Mouse (Mus musculus) testis, postnatal 10 days (tissue): ENCODE results near the gene Cacna2d3.

Source experiments
- DNase-seq: peaks from one replicate; pipeline ENCODE4 v3.0.0; 2021; ENCODE audit warnings: low spot score

Gene Cacna2d3

GRCm38 (mm10) chr14:29144184-29144583, 577.5 kb downstream of the Cacna2d3 start:
- no peak for DNase-seq

- no peak for DNase-seq
These were observed 584.0 kb downstream of the Cacna2d3 start for GRCm38 (mm10) chr14:29137614-29138013.

- DNase-seq, result no peak
These were observed 584.6 kb downstream of the Cacna2d3 start for GRCm38 (mm10) chr14:29137006-29137579.

GRCm38 (mm10) chr14:29134901-29135300, 586.8 kb downstream of the Cacna2d3 start:
- no peak for DNase-seq

- no peak for DNase-seq
These were observed 591.2 kb downstream of the Cacna2d3 start for GRCm38 (mm10) chr14:29130511-29130910.

DNA sequence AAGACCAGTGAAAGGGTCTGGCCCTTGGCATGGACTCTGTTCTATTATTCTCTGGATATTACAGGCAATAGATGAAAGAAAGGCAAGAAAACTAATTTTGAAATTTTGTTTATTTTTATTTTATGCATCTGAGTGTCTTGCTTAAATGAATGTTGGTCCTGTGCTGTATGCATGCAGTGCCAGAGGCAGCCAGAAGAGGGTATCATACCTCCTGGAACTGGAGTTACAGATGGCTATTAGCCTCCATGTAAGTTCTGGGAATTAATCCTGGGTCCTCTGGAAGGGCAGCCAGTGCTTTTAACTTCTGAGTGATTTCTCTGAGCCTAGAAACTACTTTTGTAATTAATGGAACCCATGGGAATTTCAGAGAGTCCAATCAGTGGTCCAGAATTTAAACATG, 597.8 kb downstream of the Cacna2d3 start:
- DNase-seq, result no peak

DNA sequence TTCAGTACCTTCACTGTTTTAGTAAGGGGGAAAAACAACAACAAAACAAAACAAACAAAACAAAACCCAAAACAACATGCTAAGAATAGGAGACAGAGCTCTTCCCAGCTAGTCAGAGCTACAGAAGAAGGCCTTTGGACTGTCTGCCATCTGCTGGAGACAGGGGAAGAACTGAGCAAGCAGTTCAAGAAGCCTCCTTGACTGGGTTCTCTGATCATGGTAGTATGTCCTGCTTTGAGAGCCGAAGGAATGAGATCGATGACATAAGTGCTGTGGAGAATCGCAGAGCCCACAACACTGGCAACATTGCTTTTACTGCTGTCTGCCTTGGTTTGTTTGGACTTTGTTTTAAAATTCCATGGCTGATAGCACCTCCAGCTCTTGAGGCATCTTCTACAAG, 598.9 kb downstream of the Cacna2d3 start:
- no peak for DNase-seq

DNA sequence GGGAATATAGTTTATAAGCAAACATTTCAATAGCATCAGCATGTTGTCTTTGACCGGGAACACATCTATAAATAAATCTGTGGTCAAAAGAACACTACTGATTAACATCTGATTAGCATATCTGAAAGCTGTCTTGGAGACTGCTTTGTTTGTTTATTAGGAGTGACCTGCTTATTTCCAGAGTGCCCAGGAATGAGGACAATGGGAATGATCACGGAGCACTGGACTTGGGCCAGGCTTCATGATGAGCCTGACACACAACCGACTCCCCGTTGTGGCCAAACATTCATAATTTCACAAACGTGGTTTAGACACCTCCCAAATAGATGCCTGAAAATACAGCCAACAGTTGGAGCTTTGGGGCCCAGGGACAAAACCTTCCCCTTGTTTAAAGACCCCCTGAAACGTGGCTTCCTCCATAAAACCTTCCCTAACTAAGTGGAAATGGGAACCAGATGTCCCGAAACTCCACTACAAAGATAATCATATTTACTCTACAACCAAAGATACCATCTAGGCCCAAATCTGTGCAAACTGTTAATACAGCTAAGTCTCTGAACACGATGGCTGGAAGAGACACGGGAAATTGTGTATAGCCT, 607.7 kb downstream of the Cacna2d3 start:
- no peak for DNase-seq

- DNase-seq, result no peak
These were observed 610.0 kb downstream of the Cacna2d3 start for GRCm38 (mm10) chr14:29111666-29112065.

DNA sequence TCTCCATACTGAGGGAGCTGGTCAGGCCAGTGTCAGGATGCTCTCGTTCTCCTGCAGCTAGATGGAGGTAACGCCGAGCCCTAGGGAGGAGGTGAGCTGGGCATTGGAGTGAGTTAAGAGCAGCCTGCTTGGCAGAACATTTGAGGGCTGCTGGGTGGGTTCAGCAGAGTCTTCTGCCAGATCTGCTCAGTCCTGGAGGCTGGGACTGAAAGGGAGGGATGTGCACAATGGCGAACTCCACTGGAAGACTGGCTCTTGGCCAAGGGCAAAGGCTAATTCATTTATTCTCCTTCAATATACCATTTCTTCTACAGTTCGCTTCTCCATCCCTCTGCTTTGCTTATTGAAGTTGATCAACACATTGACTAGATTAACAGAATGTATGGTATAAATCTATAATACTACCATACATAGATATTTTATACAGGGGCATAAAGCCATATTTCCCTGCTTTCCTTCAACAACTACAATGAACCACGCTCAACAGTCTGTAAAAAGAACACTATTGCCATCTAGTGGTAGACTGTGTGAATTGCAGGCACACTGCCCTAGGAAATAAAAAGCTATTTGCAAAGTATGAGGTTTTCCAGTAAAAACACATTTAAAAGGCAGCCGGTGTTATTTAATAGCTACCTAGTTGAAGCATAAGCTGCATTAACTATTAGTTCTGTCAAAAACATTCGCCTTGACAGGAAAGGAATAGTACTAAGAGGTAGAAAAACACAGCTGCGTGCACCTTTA, 611.1 kb downstream of the Cacna2d3 start:
- no peak for DNase-seq

DNA sequence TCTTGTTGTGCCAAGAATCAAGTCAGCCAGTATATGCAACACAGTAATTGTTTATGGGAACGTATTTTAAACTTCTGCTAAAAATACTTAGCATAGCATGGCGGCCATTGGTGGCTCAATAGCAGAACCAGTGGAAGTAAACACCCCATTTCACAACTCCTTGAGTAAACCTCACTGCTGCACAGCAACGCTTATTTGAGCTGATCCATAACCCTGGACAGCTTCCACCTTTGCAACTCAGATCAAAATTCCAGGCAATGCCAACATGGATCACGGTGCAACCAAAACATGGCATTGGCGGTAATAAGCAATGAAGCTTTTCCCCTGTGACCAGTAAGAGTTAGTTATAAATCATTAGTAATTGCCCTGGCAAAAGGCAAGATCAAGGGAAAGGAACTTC, 614.2 kb downstream of the Cacna2d3 start:
- no peak for DNase-seq

DNA sequence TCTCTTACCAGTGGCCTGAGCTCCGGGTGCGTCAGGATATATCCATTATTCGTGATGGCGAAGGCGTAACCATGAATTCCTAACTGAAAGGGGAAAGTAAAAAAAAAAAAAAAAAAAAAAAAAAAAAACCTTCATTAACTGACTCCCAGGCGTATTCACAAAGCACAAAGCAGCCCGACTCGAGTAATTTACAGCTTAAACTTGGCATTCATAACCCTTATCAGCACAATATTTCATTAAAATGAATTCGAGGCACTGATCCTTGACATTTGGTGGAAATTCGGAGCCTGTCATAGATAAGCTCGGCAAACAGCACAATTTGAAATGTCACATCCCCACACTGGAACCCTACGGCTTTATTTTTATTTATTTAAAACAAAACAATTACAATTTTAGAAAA, 623.9 kb downstream of the Cacna2d3 start:
- DNase-seq, result no peak

- no peak for DNase-seq
These were observed 626.2 kb downstream of the Cacna2d3 start for GRCm38 (mm10) chr14:29095431-29095830.

DNA sequence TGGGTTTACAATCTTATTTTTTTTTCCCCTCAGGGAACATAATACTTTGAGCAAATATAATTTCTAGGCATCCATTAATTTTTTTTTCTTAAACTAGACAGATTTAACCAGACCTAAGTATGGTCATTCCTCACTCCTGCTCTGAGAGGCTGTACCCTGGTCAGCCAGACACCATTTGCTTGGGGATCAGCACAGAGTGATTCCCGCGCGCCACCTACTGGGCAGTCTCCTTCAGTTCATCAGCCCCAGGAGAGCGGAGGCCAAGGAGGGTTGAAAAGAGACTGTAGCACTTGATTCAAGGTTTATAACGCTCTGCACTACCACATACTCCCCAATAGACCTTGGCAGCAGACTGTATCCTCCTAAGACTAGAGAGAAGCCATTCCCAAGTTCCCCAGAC, 631.6 kb downstream of the Cacna2d3 start:
- DNase-seq, result peak; percentile 93

- DNase-seq, result no peak
These were observed 635.1 kb downstream of the Cacna2d3 start for GRCm38 (mm10) chr14:29086528-29086927.

DNA sequence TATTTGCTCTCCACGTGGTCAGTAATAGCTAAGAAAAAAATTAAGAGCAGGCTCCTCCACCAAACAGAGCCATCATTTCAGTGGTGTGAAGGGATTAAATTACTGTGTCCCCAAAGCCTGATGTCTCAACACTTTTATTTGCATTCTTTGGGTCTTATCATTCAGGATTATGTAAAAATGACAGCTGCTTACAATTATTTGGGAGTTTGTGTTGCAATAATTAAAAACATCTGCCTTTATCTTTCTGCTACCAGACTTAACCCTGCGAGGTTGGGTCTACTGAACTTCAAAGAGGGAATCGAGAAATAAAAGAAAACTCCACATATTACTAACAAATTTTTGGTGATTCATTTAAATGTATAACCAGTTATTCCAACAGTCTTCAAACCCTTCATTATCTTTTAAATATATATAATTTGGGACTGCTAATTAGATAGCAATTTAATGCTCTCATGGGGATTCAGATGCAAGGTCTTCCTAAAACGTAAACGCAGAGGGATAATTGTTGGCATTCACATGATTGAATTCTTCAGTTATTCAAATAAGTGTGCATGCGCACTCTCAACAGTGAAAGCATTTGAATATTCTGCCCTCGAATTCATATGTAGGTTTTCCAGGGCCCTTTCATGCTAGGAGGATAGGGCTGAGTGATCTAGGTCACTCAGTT, 636.0 kb downstream of the Cacna2d3 start:
- no peak for DNase-seq

- DNase-seq, result no peak
These were observed 639.5 kb downstream of the Cacna2d3 start for GRCm38 (mm10) chr14:29082171-29082570.

DNA sequence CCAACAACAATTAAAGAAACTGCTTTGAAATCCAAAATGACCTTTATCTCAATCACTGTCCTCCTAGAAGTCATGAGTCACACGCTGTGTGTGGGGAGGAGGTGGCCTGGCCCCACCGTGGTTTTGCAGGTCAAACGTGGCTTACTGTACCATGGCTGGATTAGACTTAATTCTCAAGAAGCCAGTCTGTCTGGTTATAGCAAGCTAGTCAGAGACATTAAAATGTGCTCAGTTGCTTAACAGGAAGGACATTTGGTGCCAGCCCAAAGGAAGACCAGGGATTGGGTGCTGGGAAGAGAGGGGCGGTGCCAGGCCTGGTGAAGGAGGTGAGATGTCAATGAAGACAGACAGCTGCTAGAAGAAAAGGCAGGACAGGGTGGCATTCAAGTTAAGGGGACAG, 641.0 kb downstream of the Cacna2d3 start:
- DNase-seq, result no peak

DNA sequence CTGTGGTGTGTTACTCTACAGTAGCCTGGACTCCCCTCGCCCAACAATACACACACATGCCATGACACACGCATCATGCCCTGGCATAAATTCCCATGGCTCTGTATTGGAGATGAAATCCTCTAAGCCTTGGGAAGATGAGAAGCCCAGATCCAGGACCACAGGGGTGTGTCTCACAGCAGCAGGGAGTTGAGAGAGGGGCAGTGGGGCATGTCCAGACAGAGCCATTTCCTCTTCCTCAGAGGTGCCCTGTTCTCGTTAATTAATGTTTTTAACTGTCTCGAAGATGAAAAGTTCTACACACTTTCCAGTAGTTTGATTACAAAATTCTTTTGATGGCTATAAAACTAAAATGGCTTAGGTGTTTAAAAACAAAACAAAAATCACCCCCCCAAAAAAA, 641.4 kb downstream of the Cacna2d3 start:
- no peak for DNase-seq

- no peak for DNase-seq
These were observed 644.2 kb downstream of the Cacna2d3 start for GRCm38 (mm10) chr14:29077418-29077817.

GRCm38 (mm10) chr14:29073747-29074146, 647.9 kb downstream of the Cacna2d3 start:
- DNase-seq, result no peak

- no peak for DNase-seq
These were observed 659.0 kb downstream of the Cacna2d3 start for GRCm38 (mm10) chr14:29062676-29063075.

DNA sequence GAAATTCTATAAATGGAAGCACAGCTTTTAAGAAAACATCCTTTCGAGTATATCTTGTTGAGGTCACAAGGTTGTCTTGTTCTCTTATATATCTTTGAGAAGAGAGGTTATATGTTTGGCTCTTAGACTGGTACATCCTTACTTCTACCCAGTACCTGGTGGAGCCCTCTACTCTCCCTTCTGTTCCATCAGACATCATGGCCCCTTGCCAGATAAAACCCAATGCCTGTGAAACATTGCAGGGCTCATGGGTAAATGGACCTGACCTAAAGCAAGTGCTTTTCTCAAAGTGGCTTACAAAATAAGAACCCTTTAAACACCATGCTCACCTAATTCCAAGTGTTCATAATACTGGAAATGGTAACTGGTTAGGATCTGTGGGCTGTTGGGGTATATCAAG, 660.2 kb downstream of the Cacna2d3 start:
- no peak for DNase-seq
